Mouse (Mus musculus) hindbrain, postnatal 0 days (tissue): ENCODE data around the gene Snd1. TPM values are rescaled to one million over a fixed set of nuclear protein-coding genes. Genes with fewer than 3 reads are reported as not detected.

Source experiments
- ATAC-seq: fragments of 200-750 bp; cut with Nextera tagmentation; 2 replicates; pipeline ENCODE4 v1.8.0; 2017; ENCODE audit warnings: mild to moderate bottlenecking, moderate TSS enrichment, moderate library complexity
- DNase-seq: peaks from one replicate; pipeline ENCODE4 v3.0.0-alpha.2; 2015; ENCODE audit warnings: low spot score
- H3K27ac ChIP-seq: fragments of 300-500 bp; sonication (generic); 2 replicates; pipeline ENCODE4 v1.5.1; 2014; ENCODE audit warnings: mild to moderate bottlenecking
- H3K27me3 ChIP-seq: fragments of 300-500 bp; sonication (generic); 2 replicates; pipeline ENCODE4 v1.6.1; 2014; ENCODE audit warnings: low read length, mixed read lengths; ENCODE audit not compliant: insufficient read depth
- H3K36me3 ChIP-seq: fragments of 300-500 bp; sonication (generic); 2 replicates; pipeline ENCODE4 v1.6.1; 2014; ENCODE audit warnings: low read length, mixed read lengths; ENCODE audit not compliant: insufficient read depth
- H3K4me1 ChIP-seq: fragments of 300-500 bp; sonication (generic); 2 replicates; pipeline ENCODE4 v1.6.1; 2014; ENCODE audit warnings: antibody characterized with exemption, low read length, mixed read lengths; ENCODE audit not compliant: insufficient read depth
- H3K4me2 ChIP-seq: fragments of 300-500 bp; sonication (generic); 2 replicates; pipeline ENCODE4 v1.6.1; 2014; ENCODE audit warnings: low read depth, mild to moderate bottlenecking, low read length, moderate library complexity, mixed read lengths
- H3K4me3 ChIP-seq: fragments of 300-500 bp; sonication (generic); 2 replicates; pipeline ENCODE4 v1.5.1; 2014; ENCODE audit warnings: low read length
- H3K9ac ChIP-seq: fragments of 300-500 bp; sonication (generic); replicated peaks from 2 replicates; pipeline ENCODE4 v1.6.1; 2014; ENCODE audit warnings: mild to moderate bottlenecking, low read length, moderate library complexity, mixed read lengths
- H3K9me3 ChIP-seq: fragments of 300-500 bp; sonication (generic); 2 replicates; pipeline ENCODE4 v1.6.1; 2016; ENCODE audit warnings: low read length, mixed read lengths
- CTCF ChIP-seq: IDR thresholded peaks from 2 replicates; pipeline ENCODE4 v1.5.1; 2016; ENCODE audit warnings: antibody characterized with exemption, control low read depth, low read depth
- WGBS: fragments of 180-500 bp; shearing (Covaris S2); extraction: QIAGEN DNeasy Blood & Tissue Kit; methylation state at CpG from one replicate; pipeline ENCODE4 v1.1.7; 2014; 5-methylcytosine and 5-hydroxymethylcytosine counted together
- polyA plus RNA-seq: library from polyadenylated mRNA; unstranded; fragments of >200 nt; fragmentation: Nextera tagmentation; extraction: Ambion mirVana; gene quantifications from 2 replicates; pipeline ENCODE4 v1.2.1, GENCODE M21; 2015
- total RNA-seq: library from RNA; depleted of rRNA; stranded (reverse); fragments of >200 nt; gene quantifications from 2 replicates; pipeline ENCODE4 v1.2.3, GENCODE M21; 2014

Snd1 gene
- total and polyA plus RNA-seq, 2 experiments from 2014 or later: 67.6 to 85.5 TPM

DNA sequence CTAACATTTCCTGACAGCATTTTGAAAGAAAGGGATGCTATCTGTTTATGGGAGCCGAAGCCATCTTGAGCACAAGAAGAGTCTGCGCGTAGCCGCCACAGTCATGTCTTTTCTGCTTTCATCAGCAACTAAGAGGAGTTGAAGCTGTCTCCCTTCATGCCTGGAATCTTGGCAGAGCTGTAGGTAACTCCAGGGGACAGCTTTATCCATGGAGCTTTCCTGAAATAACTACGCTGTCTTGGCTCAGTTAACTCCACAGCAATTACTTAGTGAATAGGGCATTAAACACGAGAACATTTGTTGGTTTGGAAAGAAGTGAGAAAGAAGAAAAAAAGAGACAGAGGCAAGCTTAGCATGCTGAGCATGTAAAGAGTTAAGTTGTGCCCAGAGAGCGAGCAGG, 27.0 kb upstream of the Snd1 start:
- Histone ChIP-seq H3K4me3 (no peak overlapping the region), H3K9me3 (no peaks in the 10 kb centered on the region), H3K4me2 (no peak overlapping the region), H3K27ac (no peak overlapping the region), H3K9ac (no peak overlapping the region), H3K27me3 (peaks cover 21% of the 10 kb centered on the region), H3K4me1 (no peaks in the 10 kb centered on the region), H3K36me3 (no peaks in the 10 kb centered on the region)
- no peak for TF ChIP-seq CTCF
- peak; percentile 74; the same call in 1 of the 2 replicates for ATAC-seq
- 56% methylated on average over 7 of the region's 7 CpGs for WGBS
- peak; percentile 29 for DNase-seq

DNA sequence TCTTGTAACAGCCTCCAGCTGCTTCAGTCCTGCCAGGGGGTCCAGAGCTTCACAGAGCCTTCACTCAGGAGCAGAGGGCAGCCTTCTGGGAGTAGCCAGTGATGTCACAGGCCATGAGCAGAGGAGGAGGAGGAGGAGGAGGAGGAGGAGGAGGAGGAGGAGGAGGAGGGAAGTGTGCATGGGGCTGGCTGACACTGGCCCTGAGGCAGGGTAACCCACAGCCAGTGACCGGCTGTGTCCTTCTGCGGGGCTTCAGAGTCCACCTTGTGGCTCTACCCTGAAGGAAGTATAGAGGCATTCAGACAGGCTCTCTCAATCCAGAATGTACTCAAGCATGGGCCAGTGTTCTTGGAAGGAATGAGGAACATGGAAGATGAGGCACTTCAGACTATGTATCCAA, 25.7 kb upstream of the Snd1 start, which contains the start of gene Pax4:
TSS of gene Pax4 (minus strand) at position 101 of the 400 bp plus-strand sequence.
- 69% methylated on average over 2 of the region's 2 CpGs for WGBS
- Histone ChIP-seq H3K27me3 (peaks cover 21% of the 10 kb centered on the region), H3K4me2 (no peak within 1 kb of the TSS), H3K36me3 (no peaks in the 10 kb centered on the region), H3K4me1 (no peaks in the 10 kb centered on the region), H3K27ac (no peak within 1 kb of the TSS), H3K4me3 (no peak within 1 kb of the TSS), H3K9me3 (no peaks in the 10 kb centered on the region), H3K9ac (no peak within 1 kb of the TSS)
- no peak for DNase-seq
- no peak for TF ChIP-seq CTCF
- no peak for ATAC-seq

DNA sequence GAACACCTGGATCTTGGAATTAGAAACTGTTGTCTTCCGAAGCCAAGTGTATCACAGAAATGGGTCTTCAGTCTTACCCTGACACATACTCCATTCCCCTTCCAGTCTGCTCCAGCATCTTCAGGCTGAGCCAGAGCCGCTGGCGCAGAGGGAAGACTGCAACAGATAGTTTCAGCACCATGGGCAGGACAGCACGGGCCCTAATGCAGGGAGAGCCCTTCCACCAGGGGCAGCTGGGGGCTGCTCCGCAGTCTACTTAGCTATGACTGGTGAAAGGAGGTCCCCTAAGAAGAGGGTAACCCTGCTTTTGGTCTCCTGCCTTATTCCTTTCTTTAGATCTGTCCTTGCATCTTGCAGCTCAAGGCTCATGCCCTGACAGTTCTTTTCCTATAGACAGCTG, 24.5 kb upstream of the Snd1 start:
- H3K27me3 ChIP-seq: peaks cover 21% of the 10 kb centered on the region
- TF ChIP-seq CTCF: no peak
- WGBS: 17% methylated on average over 5 of the region's 5 CpGs
- no peak for ATAC-seq
- no peaks in the 10 kb centered on the region for H3K36me3 ChIP-seq
- no peaks in the 10 kb centered on the region for H3K9me3 ChIP-seq
- no peak overlapping the region for H3K4me3 ChIP-seq
- no peak for DNase-seq
- H3K4me1 ChIP-seq: no peaks in the 10 kb centered on the region
- H3K27ac ChIP-seq: no peak overlapping the region
- H3K9ac ChIP-seq: no peak overlapping the region
- no peak overlapping the region for H3K4me2 ChIP-seq

DNA sequence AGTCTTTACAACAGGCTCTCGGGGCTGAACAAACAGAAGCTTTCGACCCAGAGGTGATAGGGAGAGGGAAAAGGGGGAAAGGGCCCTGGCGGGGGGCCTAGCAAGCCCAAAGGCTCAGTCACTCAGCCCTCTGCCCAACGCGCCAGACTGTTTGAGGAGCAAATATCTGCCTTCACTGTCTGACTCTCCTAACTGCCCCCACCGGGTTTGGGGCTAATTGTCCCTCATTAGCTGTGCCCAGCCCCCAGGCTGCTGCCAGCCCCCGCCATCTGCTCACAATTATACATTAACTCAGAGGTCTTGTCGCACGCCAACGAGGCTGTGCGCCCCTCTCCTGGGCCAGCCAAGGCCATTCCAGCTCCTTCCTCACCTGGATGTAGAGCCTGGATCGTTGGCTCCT, 24.0 kb upstream of the Snd1 start:
- H3K9me3 ChIP-seq: no peaks in the 10 kb centered on the region
- ATAC-seq (no peak), DNase-seq (no peak)
- no peak overlapping the region for H3K27ac ChIP-seq
- no peak for TF ChIP-seq CTCF
- H3K36me3 ChIP-seq: no peaks in the 10 kb centered on the region
- no peak overlapping the region for H3K9ac ChIP-seq
- no peaks in the 10 kb centered on the region for H3K4me1 ChIP-seq
- WGBS: 3% methylated on average over 12 of the region's 12 CpGs
- H3K4me3 ChIP-seq: no peak overlapping the region
- H3K4me2 ChIP-seq: no peak overlapping the region
- peaks cover 21% of the 10 kb centered on the region for H3K27me3 ChIP-seq

DNA sequence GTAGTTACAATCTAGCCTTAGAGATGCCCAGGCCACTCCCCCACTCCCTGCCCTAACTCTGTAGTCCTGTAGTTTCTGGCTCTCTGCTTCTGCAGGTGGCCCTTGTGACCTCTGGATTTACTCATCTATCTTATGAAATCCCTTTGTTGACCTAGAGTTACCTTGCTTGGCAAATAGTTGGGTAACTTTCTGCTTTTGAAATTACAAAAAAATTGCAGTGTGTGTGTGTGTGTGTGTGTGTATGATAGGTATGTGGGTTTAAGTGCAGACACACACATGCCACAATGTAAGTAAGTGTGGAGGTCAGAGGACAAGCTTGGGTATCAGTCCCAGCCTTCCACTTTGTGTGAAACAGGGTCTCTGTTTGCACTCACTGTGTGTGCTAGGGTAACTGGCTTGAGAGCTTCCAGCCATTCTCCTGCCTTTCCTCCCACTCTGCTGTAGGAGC, 15.7 kb upstream of the Snd1 start:
- no peak overlapping the region for H3K9ac ChIP-seq
- H3K9me3 ChIP-seq: no peaks in the 10 kb centered on the region
- no peak overlapping the region for H3K4me3 ChIP-seq
- H3K36me3 ChIP-seq: no peaks in the 10 kb centered on the region
- H3K27me3 ChIP-seq: no peaks in the 10 kb centered on the region
- no peak for ATAC-seq
- H3K27ac ChIP-seq: no peak overlapping the region
- no peak overlapping the region for H3K4me2 ChIP-seq
- H3K4me1 ChIP-seq: no peaks in the 10 kb centered on the region
- no peak for DNase-seq
- no peak for TF ChIP-seq CTCF

DNA sequence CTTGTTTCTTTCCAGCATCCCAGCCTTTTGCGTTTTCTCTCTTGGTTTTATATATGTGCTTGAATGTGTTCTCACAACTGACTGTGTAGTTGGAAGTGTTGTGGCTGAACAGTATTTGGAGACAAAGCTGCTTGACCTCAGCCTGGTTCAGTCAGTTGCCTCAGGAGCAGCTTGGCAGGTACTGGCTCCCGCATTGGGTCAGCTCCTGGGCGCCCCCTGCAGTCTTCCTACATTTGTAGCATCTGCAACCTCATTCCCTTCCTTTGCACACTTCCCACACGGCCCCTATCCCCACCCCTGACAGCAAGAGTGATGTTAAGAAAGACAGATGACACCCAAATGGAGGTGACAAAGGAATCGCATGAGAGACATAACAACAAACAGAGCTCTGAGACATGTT, 14.4 kb upstream of the Snd1 start:
- WGBS: 9% methylated on average over 5 of the region's 5 CpGs

DNA sequence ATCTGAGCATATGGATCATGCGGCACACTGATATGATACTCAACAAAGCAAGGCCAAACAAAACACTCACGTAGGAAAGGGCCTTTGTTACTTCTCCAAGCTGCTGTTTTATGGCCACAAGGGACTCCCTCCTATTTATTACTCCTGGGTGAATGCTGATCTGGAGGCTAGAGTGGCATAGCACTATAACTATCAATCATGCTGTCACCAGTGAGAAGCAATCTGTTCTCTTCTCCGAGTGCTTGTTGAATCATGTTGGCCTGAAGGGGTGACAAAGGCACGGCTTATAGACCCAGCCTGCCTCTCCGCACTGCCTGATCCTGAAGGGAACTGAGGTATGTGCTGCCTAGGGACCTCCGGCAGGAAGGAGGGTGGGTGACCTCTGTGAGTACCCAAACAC, 10.3 kb upstream of the Snd1 start:
- H3K4me2 ChIP-seq: no peak overlapping the region
- H3K9me3 ChIP-seq: no peaks in the 10 kb centered on the region
- 48% methylated on average over 6 of the region's 6 CpGs for WGBS
- no peak for TF ChIP-seq CTCF
- H3K4me1 ChIP-seq: no peaks in the 10 kb centered on the region
- ATAC-seq: no peak
- H3K36me3 ChIP-seq: no peaks in the 10 kb centered on the region
- no peaks in the 10 kb centered on the region for H3K27me3 ChIP-seq
- DNase-seq: no peak
- no peak overlapping the region for H3K27ac ChIP-seq
- no peak overlapping the region for H3K9ac ChIP-seq
- H3K4me3 ChIP-seq: no peak overlapping the region

More for the DNA sequence above, 14.4 kb upstream of the Snd1 start:
- ATAC-seq (no peak), DNase-seq (peak; percentile 51)
- H3K27ac ChIP-seq: no peak overlapping the region
- no peaks in the 10 kb centered on the region for H3K36me3 ChIP-seq
- no peak overlapping the region for H3K9ac ChIP-seq
- H3K4me3 ChIP-seq: no peak overlapping the region
- no peaks in the 10 kb centered on the region for H3K27me3 ChIP-seq
- no peaks in the 10 kb centered on the region for H3K9me3 ChIP-seq
- no peak overlapping the region for H3K4me2 ChIP-seq
- H3K4me1 ChIP-seq: no peaks in the 10 kb centered on the region
- peak; percentile 66 for TF ChIP-seq CTCF
